Mouse (Mus musculus) adrenal gland, postnatal 36 days (tissue): Measurements from ENCODE around the gene Capn12. TPM values are rescaled to one million over a fixed set of nuclear protein-coding genes. Genes with fewer than 3 reads are reported as not detected.

Experiments
- total RNA-seq, 2 experiments: library from RNA; stranded (reverse); gene quantifications; 2 replicates each; pipeline ENCODE4 v1.2.3; 2021

Gene Capn12
- total RNA-seq, 2 experiments from 2014 or later: 0.30 to 0.33 TPM

Other genes with a start within 250 kb of the Capn12 start
- gene Fbxo27, start 188.6 kb upstream of the Capn12 start, total RNA-seq: 1 to 10 TPM in 1 of 2 experiments, under 1 TPM in 1; 0.86 to 1.6 TPM
- 1 to 10 TPM; 2.2 to 3.5 TPM for gene Fbxo17, start 164.6 kb upstream of the Capn12 start, total RNA-seq
- 10 to 100 TPM; 81.4 to 86.2 TPM for gene Mrps12, start 139.6 kb upstream of the Capn12 start, total RNA-seq
- 10 to 100 TPM; 18.5 to 18.8 TPM for gene Sars2, start 139.4 kb upstream of the Capn12 start, total RNA-seq
- not detected for gene Ccer2, start 125.2 kb upstream of the Capn12 start, total RNA-seq
- 10 to 100 TPM; 73.7 to 82.5 TPM for gene Sirt2, start 114.7 kb upstream of the Capn12 start, total RNA-seq
- 10 to 100 TPM; 44.1 to 49.2 TPM for gene Nfkbib, start 113.9 kb upstream of the Capn12 start, total RNA-seq
- gene Rinl, start 92.5 kb upstream of the Capn12 start, total RNA-seq: 1 to 10 TPM; 2.5 to 2.8 TPM
- 100 to 1,000 TPM; 415 to 420 TPM for gene Hnrnpl, start 72.9 kb upstream of the Capn12 start, total RNA-seq
- 100 to 1,000 TPM; 543 to 577 TPM for gene Ech1, start 56.2 kb upstream of the Capn12 start, total RNA-seq
- gene Lgals4, start 47.6 kb upstream of the Capn12 start, total RNA-seq: 10 to 100 TPM; 11.3 to 12.7 TPM
- under 1 TPM; 0.72 to 0.86 TPM for gene Lgals7, start 17.6 kb upstream of the Capn12 start, total RNA-seq
- gene Actn4, start 80.9 kb downstream of the Capn12 start, total RNA-seq: 100 to 1,000 TPM; 193 to 252 TPM
- 100 to 1,000 TPM; 241 to 264 TPM for gene Eif3k, start 100.4 kb downstream of the Capn12 start, total RNA-seq
- 1 to 10 TPM; 1.1 to 1.7 TPM for gene Map4k1, start 100.6 kb downstream of the Capn12 start, total RNA-seq
- gene Ryr1, start 243.8 kb downstream of the Capn12 start, total RNA-seq: under 1 TPM; 0.20 to 0.23 TPM